Mouse (Mus musculus) cerebellum, adult 9-10 months (tissue): ENCODE results near the gene Tap1.

ENCODE experiments used
- DNase-seq: peaks from one replicate; pipeline ENCODE4 v3.0.0; 2022

Gene Tap1

GRCm38 (mm10) chr17:34237741-34238140 is 50.4 kb downstream of the Tap1 start:
- no peak for DNase-seq

DNA sequence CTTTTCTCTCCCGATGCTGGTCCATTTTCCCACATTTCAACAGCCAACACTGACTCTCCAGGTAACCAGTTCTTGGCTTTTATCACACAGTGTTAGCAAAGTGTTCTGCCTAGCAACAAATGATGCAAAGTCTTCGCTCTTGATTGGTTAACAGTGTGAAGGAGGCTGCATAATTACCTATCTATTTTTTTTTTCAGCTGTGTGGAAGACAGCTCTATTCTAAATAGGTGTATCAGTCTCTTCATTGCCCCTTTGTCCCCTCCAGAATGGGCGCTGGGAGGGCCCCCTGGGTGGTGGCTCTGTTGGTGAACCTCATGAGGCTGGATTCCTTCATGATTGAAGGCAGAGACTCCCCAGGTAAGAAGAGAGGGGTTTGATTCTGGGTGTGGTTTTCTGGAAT is 51.4 kb downstream of the Tap1 start, which contains the start of gene H2-Ob:
Gene H2-Ob (plus strand): TSS at position 198 of the 400 bp plus-strand sequence.
- no peak for DNase-seq

DNA sequence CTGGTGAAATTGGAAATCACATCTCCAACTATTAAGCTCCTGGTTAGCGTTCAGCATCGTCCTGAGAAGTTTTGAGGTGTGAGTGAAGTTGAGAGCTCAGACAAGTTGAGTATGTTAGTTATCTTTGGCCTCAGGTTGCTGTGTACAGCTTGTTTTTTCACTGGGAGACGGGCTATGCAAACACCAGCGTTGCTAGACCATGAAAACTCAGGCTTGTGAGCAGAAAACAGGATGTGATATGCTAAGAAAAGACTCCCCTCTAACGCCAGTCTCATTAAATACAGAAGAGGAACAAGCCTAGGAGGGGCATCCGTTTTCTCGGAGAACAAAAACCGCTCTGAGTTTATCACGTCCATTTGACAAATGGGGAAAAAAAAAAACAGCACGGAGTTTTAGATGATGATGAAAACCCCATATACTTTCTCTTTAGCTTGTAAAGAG is 52.3 kb downstream of the Tap1 start:
- no peak for DNase-seq

GRCm38 (mm10) chr17:34240366-34240765 is 53.0 kb downstream of the Tap1 start:
- no peak for DNase-seq

DNA sequence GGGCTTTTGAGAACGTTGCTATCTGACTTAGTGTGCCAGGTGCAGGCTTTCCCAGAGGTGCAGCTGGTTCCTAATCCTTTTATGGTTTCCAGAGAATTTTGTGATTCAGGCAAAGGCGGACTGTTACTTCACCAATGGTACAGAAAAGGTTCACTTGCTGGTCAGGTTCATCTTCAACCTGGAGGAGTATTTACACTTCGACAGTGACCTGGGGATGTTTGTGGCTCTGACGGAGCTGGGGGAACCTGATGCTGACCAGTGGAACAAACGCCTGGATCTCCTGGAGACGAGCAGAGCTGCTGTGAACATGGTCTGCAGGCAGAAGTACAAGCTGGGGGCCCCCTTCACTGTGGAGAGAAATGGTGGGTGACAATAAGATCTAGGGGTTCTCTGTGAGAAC is 53.6 kb downstream of the Tap1 start:
- DNase-seq: no peak

DNA sequence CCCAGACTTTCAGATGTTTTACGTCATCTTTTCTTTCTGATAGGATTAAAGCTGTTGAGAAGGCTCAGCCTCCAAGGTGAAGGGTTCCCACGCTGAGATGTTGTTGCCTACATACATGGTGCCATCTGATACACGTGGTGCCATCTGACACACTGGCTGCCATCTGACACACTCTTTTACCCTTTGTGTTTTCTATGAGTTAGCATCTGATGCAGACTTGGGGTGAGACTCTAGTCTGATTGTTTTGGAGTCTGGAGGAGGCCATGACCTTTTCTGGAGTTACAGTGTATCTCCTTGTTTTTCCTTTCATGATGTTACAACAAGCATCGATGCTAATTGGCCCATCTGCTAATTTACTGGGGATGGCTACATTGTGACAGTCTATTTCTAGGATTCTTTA is 57.3 kb downstream of the Tap1 start:
- no peak for DNase-seq
